Mouse (Mus musculus) retina, postnatal 1 day (tissue): ENCODE measurements around the gene Mtm1.
A peak's percentile ranks its signal among the peaks of the same experiment; 100 is the strongest.
"Not testable (repeated sequence)": the region's sequence is repeated elsewhere in the genome, so short reads cannot be mapped to it uniquely, and the experiment has no call there.

ENCODE experiments used
- DNase-seq: peaks from one replicate; pipeline ENCODE4 v3.0.0-alpha.2; 2012

Gene Mtm1

DNA sequence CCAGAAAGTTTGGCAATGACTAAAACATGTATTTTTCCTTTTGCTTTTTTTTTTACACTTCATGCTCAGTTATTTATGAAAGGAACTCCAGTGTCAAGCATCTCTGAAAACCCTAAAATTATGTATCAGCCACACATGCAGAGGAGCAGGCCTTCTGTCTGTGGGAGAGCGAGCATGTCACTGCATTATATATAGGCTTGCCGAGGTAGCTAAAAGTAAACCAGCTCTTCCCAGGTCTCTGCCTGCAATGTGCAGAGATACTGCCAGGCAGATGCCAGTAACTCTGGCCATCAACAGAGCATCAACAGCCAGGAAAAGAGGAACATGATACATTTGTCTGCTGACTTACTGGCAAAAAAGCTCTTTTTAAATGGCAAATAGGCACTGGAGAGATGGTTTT lies 83.6 kb downstream of the Mtm1 start:
- no peak for DNase-seq

DNA sequence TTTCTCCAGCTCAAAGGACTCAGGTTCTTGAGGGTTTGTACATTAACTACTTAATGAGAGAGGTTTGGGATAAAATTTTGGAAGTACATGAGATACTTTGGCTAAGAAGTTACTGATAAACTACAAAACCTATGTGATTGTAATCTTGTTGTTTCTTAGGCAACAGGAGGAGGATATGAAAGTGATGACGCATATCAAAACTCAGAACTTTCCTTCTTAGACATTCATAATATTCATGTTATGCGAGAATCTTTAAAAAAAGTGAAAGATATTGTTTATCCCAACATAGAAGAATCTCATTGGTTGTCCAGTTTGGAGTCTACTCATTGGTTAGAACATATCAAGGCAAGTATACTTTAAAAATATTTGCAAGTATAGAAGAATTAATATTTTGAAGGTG lies 85.4 kb downstream of the Mtm1 start:
- no peak for DNase-seq

DNA sequence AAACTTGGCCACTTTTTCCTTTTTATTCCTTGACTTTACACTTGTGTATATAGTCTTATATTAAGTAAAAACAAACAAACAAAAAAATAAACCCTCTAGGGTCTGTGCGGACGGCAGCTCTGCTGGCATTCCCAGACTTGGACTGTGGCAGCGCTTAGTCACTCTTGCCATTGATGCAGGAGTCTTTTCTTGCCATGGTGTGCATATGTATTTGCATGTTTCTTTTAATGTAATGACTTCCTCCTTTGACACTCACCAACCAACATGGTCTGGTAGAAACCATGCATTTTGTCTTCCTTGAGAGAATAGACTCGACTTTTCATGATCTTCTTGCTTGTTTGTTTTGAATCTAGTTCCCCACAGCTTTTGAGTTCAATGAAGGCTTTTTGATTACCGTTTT lies 91.6 kb downstream of the Mtm1 start:
- DNase-seq = no peak

DNA sequence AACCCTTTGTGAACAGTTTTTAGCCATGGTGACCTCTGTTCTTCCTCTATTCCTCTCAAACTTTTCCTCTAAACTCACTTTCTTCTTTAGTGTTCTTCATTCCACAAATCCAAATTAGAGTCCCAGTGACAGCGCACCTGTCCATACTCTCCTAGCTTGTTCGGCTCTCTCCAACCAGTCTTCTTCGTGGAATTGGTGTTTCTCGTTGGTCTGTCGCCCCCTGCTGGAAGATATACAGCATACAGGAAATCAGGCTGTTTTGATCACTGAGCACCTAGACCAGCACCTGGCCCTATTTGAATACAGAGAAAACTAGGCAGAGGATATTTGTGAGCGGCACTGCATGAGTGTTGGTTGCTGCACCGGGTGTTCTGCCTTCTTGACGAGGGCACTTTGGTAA lies 100.7 kb downstream of the Mtm1 start:
- peak; percentile 68 for DNase-seq

DNA sequence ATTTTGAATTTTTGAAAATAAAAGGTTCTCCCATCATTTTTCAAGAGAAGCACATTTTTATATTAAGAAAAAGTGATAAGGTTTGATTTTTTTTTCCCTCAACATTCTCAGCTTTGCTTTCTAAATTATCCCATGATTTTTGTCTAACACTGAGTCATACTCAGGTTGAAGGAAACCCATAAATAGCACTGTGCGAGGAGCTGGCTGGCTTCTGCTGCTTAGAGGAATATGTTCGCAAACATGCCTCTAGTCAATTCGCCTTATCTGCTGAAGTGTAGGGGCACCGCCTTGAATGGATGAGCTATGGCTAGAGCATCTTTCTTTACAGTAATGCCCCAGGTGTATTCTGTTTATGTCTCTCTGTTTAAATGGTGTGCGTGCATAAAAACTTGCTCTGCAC lies 103.8 kb downstream of the Mtm1 start:
- no peak for DNase-seq

DNA sequence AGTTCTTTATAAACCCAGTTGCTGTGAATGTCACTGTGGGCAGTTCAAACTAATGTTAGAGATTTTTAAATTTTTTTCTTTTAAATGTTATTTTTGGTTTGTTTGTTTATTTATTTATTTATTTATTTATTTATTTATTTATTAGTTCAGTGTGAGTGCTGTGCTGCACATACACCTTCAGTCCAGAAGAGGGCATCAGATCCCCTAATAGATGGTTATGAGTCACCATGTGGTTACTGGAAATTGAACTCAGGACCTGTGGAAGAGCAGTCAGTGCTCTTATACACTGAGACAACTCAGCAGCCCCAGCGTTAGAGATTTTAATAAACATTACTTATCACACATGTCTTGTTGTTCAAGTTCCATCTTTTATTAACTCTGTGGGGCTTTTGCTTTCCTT lies 141.5 kb downstream of the Mtm1 start:
- DNase-seq = no peak

DNA sequence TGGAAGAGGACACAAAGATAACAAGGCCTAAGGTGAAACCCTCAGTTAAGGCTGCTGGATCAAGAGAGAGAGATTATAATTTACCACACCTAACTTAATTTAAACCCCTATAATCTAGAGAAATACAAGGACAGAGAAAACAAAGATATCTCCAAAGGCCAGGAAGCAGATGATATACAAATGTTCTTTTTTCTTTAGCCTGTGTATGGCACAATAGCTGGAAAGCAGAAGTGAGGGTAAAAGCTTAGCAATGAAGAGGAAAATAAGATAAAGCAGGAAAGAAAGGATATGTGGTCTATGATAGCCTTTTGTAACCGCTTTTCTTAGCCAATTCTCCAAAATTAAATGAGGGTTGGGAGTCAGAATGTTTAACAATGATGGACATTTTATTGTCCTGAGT lies 144.8 kb downstream of the Mtm1 start:
- DNase-seq = no peak

DNA sequence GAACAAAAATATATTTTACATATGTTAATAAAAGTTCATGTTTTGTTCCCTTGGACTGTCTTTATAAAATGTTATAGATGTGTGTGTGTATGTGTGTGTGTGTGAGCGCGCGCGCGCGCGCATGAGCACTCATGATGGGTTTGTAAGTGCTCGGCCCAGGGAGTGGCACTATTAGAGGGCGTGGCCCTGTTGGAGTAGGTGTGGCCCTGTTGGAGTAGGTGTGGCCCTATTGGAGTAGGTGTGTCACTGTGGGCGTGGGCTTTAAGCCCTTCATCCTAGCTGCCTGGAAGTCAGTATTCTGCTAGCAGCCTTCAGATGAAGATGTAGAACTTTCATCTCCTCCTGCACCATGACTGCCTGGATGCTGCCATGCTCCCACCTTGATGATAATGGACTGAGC lies 151.2 kb downstream of the Mtm1 start:
- not testable (repeated sequence) for DNase-seq

DNA sequence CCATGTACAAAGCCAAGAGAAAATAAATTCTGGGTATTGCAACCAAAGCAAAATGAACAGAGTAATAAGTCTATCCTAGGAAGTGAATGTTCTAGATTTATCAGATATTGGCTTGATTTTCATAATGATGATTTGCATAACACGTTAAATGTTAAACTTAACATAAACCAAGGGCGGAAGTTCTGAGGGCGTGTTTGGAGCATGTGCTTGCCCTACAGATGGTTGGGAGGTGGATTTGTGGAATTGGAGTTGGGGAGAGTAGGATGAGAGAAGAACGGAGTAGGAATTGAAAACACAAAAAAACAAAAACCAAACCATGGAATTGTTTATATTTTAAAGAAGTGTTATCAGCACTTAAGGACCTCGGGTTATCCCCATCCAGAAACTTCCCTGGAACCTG lies 153.5 kb downstream of the Mtm1 start:
- DNase-seq = no peak

DNA sequence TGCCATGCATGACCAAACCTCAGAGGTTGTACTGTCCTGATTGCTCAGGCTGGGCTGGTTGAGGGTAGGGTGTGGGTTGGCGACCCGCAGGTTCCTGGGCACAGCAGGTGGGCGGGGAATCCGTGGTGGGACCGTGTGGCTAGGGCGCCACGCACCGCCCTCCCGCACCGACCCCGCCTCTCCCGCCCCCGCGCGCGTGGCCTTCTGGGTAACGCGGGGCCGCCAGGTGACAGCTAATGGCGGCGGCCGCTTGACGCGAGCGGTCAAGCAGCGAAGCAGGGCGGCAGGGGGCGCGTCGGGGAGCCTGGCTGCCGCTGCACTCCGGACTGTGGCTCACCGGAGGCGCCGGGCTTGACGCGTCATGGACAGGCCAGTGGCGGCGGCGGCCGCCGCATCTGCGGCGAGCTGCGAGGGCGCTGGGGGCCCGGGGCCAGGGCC lies 154.0 kb downstream of the Mtm1 start, which contains the start of gene Mtmr1:
TSS of gene Mtmr1 (plus strand) at position 207 of the 438 bp plus-strand sequence.
- DNase-seq = peak; percentile 85

DNA sequence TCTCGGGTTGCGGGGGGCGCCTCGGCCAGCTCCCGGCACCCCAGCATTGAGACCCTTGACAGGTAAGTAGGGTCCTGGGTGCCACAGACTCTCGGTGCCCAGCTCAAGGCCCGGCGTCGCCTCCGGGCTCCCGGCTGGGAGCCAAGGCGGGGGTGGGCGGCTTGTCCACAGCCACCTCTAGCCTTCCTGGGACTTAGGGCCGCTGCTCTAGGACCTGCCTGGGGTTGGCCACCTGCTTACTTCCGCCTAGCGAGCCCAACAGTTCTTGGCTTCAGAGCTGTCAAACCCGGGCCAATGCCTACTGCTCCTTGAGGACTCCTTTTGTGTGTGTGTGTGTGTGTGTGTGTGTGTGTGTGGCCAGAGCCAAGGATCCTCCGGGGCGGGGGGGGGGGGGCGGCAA lies 154.4 kb downstream of the Mtm1 start:
- DNase-seq = peak; percentile 50
